Mouse (Mus musculus) stomach, embryonic 14.5 days (tissue): ENCODE measurements around the gene Klhl6. TPM values are rescaled to one million over a fixed set of nuclear protein-coding genes. Genes with fewer than 3 reads are reported as not detected.
A peak's percentile ranks its signal among the peaks of the same experiment; 100 is the strongest.

Source experiments
- ATAC-seq: fragments of 200-750 bp; cut with Nextera tagmentation; 2 replicates; pipeline ENCODE4 v1.8.0; 2017; ENCODE audit warnings: low read depth, moderate TSS enrichment; ENCODE audit not compliant: insufficient number of reproducible peaks, insufficient read depth, low FRiP score
- H3K27ac ChIP-seq: fragments of 300-500 bp; sonication (generic); 2 replicates; pipeline ENCODE4 v1.5.1; 2014; ENCODE audit warnings: mild to moderate bottlenecking, low read length, moderate library complexity, mixed read lengths
- H3K27me3 ChIP-seq: fragments of 300-500 bp; sonication (generic); 2 replicates; pipeline ENCODE4 v1.6.1; 2014; ENCODE audit warnings: low read length, control low read depth, mixed read lengths; ENCODE audit not compliant: control insufficient read depth, insufficient read depth
- H3K36me3 ChIP-seq: fragments of 300-500 bp; sonication (generic); 2 replicates; pipeline ENCODE4 v1.6.1; 2014; ENCODE audit warnings: mild to moderate bottlenecking, control low read depth, low read length, moderate library complexity, mixed read lengths; ENCODE audit not compliant: control insufficient read depth, insufficient read depth
- H3K4me1 ChIP-seq: fragments of 300-500 bp; sonication (generic); 2 replicates; pipeline ENCODE4 v1.6.1; 2014; ENCODE audit warnings: low read length, control low read depth, mixed read lengths; ENCODE audit not compliant: control insufficient read depth, insufficient read depth
- H3K4me2 ChIP-seq: fragments of 300-500 bp; sonication (generic); replicated peaks from 2 replicates; pipeline ENCODE4 v1.6.1; 2014; ENCODE audit warnings: low read depth, low read length, control low read depth
- H3K4me3 ChIP-seq: fragments of 300-500 bp; sonication (generic); 2 replicates; pipeline ENCODE4 v1.5.1; 2014; ENCODE audit warnings: low read depth, low read length, control low read depth
- H3K9ac ChIP-seq: fragments of 300-500 bp; sonication (generic); replicated peaks from 2 replicates; pipeline ENCODE4 v1.6.1; 2014; ENCODE audit warnings: low read depth, mild to moderate bottlenecking, control low read depth, low read length, moderate library complexity, mixed read lengths
- H3K9me3 ChIP-seq: fragments of 300-500 bp; sonication (generic); 2 replicates; pipeline ENCODE4 v1.6.1; 2016; ENCODE audit warnings: low read depth, low read length, control low read depth; ENCODE audit not compliant: control insufficient read depth
- WGBS: fragments of 180-500 bp; shearing (Covaris S2); extraction: QIAGEN DNeasy Blood & Tissue Kit; methylation state at CpG from one replicate; pipeline ENCODE4 v1.1.7; 2014; 5-methylcytosine and 5-hydroxymethylcytosine counted together
- polyA plus RNA-seq: library from polyadenylated mRNA; unstranded; fragments of >200 nt; fragmentation: Nextera tagmentation; extraction: Ambion mirVana; gene quantifications from 2 replicates; pipeline ENCODE4 v1.2.1, GENCODE M21; 2014

The Klhl6 gene
- polyA plus RNA-seq, 1 experiment from 2014 or later = 7.7 TPM

DNA sequence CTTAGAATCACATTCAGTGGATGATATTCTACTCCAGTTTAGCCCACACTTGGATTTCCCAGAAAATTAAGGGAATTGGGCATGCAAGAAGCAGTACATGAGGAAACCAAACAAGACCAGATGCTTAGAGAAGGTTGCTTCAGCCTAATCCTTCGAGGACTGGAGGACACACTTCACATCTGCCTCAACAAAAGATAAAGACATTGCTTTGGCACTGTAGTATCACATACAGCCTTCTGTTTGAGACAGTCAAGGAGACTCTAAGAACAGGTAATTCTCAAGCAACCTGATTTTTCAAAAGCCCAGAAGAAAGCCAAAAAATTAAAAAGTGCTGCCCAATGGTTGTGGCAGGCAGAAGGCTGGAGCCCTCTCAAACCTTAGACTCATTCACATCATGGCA lies 16.4 kb downstream of the Klhl6 start:
- Histone ChIP-seq H3K9ac (no peak overlapping the region), H3K4me1 (no peaks in the 10 kb centered on the region), H3K4me2 (no peak overlapping the region), H3K27me3 (no peaks in the 10 kb centered on the region), H3K36me3 (no peaks in the 10 kb centered on the region), H3K9me3 (no peaks in the 10 kb centered on the region), H3K27ac (no peak overlapping the region), H3K4me3 (no peak overlapping the region)
- 78% methylated on average over 1 of the region's 1 CpGs for WGBS
- ATAC-seq = no peak

DNA sequence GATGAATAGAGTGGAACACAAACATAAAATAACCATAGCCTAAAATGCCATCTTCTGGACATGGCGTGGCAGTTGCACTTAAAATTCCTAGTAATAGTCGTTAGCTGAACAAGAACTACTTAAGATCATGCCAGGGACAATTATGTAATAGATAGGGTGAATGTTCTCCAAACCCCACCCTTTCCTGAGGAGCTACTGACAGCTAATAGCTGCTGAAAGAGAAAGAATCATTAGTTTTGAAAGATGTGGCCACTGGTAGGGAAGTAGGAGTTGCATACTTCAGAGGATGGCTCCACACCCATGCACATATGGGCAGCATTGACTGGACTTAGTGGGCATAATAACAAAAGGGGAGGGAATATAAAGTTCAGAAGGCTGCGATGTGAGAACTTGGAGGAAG lies 19.9 kb downstream of the Klhl6 start:
- Histone ChIP-seq H3K27ac (no peak overlapping the region), H3K4me2 (no peak overlapping the region), H3K9me3 (no peaks in the 10 kb centered on the region), H3K4me1 (no peaks in the 10 kb centered on the region), H3K9ac (no peak overlapping the region), H3K4me3 (no peak overlapping the region), H3K27me3 (no peaks in the 10 kb centered on the region), H3K36me3 (no peaks in the 10 kb centered on the region)
- ATAC-seq = no peak
- 77% methylated on average over 3 of the region's 3 CpGs for WGBS

DNA sequence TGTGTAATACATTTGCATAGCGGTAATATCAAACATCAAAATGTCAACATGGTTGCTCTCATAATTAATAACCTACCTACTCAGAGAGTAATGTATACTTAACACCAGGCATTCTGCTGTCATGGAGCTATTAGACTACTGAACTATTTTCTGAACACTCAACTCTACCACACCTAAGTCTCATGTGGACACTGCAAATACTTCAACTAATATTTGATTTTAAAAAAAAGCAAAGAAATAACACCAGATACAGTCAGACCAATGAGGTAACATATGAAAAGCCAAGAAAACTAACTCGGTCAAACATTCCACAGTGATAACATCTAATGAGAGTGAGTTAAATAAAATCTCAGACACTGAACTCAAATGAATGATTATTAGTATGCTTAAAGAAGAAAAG lies 21.8 kb downstream of the Klhl6 start:
- ATAC-seq = peak; percentile 42; the same call in 1 of the 2 replicates
- whole genome bisulfite sequencing = 66% methylated on average over 2 of the region's 2 CpGs
- no peak overlapping the region for H3K27ac ChIP-seq
- H3K4me1 ChIP-seq = no peaks in the 10 kb centered on the region
- no peak overlapping the region for H3K9ac ChIP-seq
- H3K27me3 ChIP-seq = no peaks in the 10 kb centered on the region
- no peak overlapping the region for H3K4me2 ChIP-seq
- H3K36me3 ChIP-seq = no peaks in the 10 kb centered on the region
- H3K9me3 ChIP-seq = no peaks in the 10 kb centered on the region
- no peak overlapping the region for H3K4me3 ChIP-seq

DNA sequence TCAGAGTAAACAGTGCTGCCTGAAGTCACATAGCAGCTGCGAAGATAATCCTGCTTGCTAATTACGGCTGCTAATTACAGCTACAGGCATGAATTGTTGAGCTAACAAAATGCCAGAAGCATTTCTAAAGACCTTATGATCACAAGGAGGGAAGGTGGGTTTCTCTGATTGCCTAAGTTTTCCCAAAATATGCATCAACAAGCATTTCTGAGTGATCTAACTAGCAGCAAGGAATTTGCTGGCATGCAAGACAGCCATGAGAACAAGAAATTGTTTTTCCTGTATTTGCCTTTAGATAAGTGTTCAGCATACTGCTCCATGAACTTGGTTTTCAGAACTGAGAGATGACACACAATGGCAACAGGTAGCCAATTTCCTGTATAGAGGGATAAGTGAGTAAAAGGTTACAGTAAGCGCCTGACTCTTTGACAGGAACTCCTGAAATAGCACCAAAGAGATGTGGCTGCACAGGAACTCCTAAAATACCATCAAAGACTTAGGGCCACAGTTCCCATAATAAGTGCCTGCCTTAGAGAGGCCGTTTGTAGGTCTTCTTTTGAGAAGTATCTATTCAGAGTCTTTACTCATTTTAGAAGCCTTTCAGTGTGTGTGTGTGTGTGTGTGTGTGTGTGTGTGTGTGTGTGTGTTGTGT lies 22.3 kb downstream of the Klhl6 start:
- no peak for ATAC-seq
- no peak overlapping the region for H3K4me3 ChIP-seq
- no peaks in the 10 kb centered on the region for H3K36me3 ChIP-seq
- H3K4me2 ChIP-seq = no peak overlapping the region
- no peak overlapping the region for H3K27ac ChIP-seq
- 63% methylated on average over 4 of the region's 4 CpGs for WGBS
- no peaks in the 10 kb centered on the region for H3K27me3 ChIP-seq
- no peaks in the 10 kb centered on the region for H3K9me3 ChIP-seq
- H3K4me1 ChIP-seq = no peaks in the 10 kb centered on the region
- H3K9ac ChIP-seq = no peak overlapping the region

DNA sequence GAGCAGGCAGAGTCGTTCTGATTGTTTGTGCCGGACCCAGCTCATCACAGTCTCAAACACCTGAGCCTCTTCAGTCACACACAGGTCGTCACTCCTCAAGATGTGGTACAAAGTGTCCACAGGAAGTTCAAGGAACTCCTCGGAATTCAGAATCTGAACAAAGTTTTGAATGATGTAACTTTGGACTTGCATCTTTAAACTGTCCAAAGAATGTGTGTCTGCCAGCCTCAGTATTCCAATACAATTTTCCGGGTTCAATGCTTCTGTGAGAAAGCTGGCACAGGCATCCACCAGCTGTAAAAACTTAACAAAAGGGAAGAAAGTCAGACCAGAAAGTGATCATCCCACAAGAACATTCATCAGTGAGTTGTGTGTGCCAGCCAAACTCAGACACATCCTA lies 25.8 kb downstream of the Klhl6 start:
- 80% methylated on average over 5 of the region's 5 CpGs for WGBS

GRCm38 (mm10) chr16:19947336-19947735 lies 35.5 kb downstream of the Klhl6 start:
- Histone ChIP-seq H3K27ac (no peak overlapping the region), H3K4me3 (no peak overlapping the region), H3K4me2 (no peak overlapping the region), H3K27me3 (no peaks in the 10 kb centered on the region), H3K4me1 (no peaks in the 10 kb centered on the region), H3K36me3 (no peaks in the 10 kb centered on the region), H3K9ac (no peak overlapping the region), H3K9me3 (no peaks in the 10 kb centered on the region)
- WGBS = 87% methylated on average over 3 of the region's 3 CpGs
- no peak for ATAC-seq

More for the DNA sequence above, 25.8 kb downstream of the Klhl6 start:
- Histone ChIP-seq H3K9me3 (no peaks in the 10 kb centered on the region), H3K36me3 (no peaks in the 10 kb centered on the region), H3K4me1 (no peaks in the 10 kb centered on the region), H3K4me3 (no peak overlapping the region), H3K27ac (no peak overlapping the region), H3K27me3 (no peaks in the 10 kb centered on the region), H3K9ac (no peak overlapping the region), H3K4me2 (no peak overlapping the region)
- ATAC-seq = no peak

DNA sequence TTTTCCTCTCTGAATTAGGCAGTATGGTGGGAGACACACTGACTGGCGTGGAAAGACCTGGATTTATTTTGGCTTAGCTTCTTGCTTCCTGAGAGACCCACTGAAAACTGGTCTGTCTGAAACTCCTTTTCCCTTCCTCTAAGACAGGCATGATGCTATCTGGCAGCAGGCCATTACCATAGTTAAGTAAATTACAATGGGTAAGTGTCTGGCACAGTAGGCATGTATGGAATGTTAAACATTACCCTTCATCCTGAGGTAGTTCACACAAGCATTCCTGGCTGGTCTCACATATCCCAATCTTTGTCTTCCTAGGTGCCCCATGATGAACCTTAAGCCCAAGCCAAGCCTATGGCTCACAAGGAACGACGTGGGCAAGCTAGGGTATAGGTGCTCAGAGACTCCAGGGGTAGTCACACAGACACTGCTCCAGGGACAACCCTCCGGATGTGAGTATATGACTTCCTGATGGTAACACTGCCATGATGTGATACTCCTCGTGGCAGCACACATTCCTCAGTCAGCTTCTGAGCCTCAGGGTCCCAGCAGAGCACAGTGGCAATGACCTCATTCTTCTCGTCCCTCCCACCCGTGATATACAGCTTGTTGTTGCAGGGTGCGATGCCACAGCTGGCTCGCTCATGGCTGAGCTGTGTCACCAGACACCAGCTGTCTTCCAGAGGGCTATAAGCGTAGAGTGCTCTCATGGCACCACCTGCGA lies 36.1 kb downstream of the Klhl6 start:
- Histone ChIP-seq H3K27ac (no peak overlapping the region), H3K9ac (no peak overlapping the region), H3K4me2 (no peak overlapping the region), H3K4me3 (no peak overlapping the region), H3K9me3 (no peaks in the 10 kb centered on the region), H3K4me1 (no peaks in the 10 kb centered on the region), H3K27me3 (no peaks in the 10 kb centered on the region), H3K36me3 (no peaks in the 10 kb centered on the region)
- ATAC-seq = no peak
- WGBS = 72% methylated on average over 11 of the region's 11 CpGs

- Histone ChIP-seq H3K36me3 (no peaks in the 10 kb centered on the region), H3K27ac (no peak overlapping the region), H3K4me2 (no peak overlapping the region), H3K9ac (no peak overlapping the region), H3K9me3 (no peaks in the 10 kb centered on the region), H3K27me3 (no peaks in the 10 kb centered on the region), H3K4me3 (no peak overlapping the region), H3K4me1 (no peaks in the 10 kb centered on the region)
- ATAC-seq = no peak
Measured at GRCm38 (mm10) chr16:19920823-19921222, 62.0 kb downstream of the Klhl6 start.
